Mouse (Mus musculus) naive thymus-derived CD4-positive, alpha-beta T cell, adult 5 months (primary cell): Measurements from ENCODE around the gene Btbd6. TPM values are rescaled to one million over a fixed set of nuclear protein-coding genes. Genes with fewer than 3 reads are reported as not detected.

Experiments
- polyA plus RNA-seq: library from polyadenylated mRNA; unstranded; fragments of 100-300 nt; shearing (Covaris generic); gene quantifications from one replicate; pipeline ENCODE4 v1.2.1, GENCODE M21; 2017

Btbd6 gene
- polyA plus RNA-seq, result 85.5 TPM

DNA sequence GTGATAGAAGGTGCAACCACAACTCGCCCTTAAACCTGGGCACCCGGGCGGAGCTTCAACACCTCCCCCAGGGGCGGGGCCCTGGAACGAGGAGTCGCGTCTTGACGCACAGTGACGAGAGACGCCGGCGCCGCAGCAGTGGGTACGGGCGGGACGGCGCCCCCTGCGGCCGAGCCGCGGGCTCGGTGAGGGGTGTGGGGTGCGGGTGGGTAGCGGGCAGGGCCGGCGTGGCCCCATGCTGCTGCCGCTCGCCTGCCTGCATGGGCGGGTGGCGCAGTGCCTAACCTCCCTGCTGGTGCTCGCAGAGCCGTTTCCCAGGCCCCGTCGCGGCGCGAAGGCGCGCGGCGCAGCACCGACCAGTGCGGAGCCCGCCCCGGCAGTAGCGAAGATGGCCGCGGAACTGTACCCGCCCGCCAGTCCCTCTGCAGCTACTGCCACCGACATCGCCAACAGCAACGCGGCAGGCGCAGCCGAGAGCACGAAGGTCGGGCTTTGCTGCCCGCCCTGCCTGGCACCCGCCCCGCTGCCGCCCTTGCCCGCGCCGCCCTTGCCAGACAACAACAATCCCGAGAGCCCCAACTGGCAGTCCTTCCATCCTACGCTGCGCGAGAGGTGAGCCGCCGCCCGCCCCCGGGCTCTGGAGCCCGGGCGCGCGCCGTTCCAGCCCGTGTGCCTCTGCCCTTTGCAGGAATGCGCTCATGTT, at the start of gene Btbd6:
TSS of gene Btbd6 (plus strand) at position 112 of the 703 bp plus-strand sequence.

DNA sequence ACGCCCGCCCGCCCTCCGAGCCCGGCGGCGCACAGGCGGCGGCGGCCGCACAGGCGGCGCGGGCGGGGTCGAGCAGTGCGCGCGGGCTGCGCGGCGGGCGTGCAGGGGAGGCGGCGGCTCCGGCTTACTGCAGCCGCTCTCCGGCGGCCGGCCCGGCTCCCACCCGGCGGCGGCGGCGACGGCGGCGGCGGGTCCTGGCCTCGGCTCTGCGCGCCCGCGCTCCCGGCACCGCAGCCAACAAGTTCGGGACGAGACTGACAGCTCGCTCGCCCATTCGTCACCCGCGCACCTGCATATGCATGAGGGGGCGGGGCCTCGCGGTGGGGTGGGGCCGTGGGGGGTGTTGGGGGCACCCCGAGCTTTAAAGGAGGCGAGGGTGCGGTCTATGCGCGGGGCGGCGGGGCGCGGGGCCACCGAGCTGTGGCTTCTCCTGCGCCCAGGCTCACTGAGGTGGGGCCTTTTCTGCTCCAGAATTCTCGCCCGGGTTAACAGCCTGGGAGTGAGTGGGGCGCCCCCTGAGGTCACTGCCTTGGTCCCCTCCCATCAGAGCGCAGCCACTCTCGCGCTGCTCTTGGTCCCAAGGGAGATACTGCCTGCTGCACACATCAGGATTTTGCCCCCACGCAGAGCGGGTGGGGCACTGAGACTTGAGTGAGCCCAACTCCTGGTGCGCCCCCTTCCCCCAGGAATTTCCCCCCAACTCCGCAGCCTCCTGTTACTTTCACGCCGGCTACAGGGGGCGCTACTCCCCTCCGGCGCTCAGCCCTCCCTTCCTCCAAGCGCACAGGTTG, 46.5 kb upstream of the Btbd6 start, which contains the start of gene Jag2:
TSS of gene Jag2 (minus strand) at position 215 of the 791 bp plus-strand sequence.

DNA sequence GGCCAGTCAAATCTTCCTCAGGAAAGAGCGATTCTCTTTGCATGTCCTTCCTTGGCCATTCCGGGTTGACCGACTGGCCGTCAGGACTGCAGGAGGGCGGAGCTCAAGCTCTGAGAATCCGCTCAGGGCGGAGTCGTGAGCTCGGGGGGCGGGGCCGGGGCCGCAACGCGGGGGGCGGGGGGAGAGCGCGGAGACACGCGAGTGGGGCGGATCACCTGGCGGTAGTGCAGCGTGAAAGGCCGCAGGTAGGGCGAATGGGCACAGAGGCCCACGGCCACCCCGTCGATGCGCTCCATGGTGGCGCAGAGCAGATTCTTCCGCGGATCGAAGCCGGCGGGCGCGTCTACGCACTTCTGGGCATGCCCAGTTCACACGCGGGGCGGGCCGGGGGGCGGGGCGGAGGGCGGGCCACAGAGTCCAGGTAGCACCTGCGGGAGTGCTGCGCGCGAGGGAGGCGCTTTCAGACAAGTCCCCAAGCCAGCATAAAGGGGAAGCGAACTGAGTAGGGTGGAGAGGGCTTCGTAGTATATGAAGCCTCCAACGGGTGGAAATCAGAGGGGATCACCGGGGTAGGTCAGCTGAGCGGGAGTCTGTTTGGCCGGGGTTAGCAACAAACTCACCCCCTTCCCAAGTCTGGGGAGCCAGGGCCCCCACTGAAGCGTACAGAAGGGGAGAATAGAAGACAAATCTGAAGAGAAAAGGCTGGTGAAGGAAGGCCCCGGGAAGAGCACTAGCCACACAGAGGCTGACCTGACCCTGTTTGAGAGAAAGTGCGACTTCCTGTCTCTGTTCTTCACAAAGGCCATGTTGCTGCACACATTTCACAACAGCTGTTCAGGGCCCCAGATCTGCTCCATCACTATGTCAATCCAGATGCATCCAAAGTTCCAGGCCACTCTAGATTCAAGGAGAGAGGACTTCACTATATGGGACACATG, 34.2 kb upstream of the Btbd6 start, which contains the start of gene Nudt14:
TSS of gene Nudt14 (minus strand) at position 349 of the 938 bp plus-strand sequence.

DNA sequence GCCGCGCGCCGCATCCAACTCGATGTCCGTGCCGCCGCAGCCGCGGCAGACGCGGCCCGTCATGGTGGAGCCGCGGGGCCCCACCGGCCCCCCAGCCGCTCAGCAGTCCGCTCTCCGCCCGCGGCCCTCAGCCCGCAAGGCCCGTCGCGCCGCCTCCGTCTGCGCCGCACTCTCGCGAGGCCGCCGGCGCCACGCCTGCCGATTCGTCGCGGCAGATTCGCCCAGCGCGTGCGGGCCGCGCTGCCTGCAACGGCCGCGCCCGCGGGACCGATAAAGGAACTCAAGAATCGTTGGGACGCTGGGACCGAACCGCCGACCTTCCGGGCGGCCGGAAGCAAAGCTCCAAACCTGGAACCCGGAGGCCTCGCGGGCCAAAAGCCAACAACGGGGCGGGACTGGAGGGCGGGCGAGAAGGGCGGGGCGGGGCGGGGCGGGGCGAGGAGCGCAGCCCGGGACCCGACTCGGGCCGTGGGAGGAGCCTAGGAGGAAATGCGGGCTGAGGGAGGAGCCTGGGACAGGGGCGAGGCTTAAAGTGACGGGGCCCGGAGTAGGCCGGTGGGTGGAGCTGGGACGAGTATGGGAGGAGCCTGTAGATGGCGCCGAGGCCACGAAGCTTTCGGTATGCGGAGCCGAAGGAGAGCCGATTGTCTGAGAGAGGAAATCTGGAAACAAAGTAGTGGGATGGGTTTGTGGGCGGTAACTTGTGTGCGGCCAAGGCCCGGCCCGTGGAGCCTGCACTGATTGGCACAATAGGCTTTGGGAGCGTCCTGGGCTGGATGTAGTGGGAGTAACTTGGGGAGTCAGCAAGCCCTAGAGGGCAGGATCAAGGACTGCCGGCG, 24.2 kb downstream of the Btbd6 start, which contains the start of gene Brf1:
TSS of gene Brf1 (minus strand) at position 411 of the 839 bp plus-strand sequence.

DNA sequence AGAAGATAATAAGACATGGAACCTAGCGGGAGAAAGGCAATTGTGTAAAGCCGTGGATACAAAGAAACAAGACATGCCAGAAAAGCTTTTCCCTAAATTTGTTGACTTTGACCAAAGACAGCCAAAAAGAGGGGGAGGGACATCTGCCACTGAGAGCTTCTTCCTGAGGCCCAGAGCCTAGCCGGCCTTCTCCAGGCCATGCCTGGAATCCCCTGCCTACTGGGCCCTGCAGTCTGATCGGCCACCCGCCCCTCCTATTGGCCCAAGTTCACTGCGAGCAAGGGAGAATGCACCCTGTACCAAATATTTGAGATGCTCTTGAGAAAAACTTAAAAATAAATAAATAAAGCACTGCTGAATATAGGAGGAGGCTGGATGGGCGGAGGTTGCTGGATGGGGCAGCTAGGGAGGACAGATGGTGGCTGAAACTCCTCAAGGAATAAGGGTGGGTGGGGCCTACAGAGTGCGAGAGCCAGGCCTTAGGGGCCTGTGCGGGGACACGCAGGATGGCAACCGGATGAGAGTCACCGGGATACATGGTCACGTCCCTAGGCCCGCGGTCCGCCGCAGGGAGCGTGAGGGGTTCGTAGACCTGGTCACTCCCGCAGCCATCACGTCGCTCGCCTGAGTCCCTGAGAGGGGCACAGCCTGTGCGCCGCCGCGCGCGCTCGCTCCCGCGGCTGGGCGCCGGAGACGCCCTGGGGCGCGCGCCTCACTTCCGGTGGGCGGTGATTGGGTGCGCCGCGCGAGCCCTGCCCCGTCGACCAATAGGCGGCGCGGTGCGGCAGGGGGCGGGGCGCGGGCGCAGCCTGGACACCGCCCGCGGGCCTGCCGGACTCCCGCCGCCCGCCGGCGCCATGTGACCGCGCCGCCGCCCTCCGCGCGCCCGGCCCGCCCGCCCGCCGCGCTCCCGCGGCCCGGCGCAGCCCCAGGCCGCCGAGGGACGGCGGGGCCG, 37.6 kb downstream of the Btbd6 start, which contains the start of gene Pacs2:
TSS of gene Pacs2 (plus strand) at position 905 of the 955 bp plus-strand sequence.

Other genes starting within 250 kb of the Btbd6 start
- not detected for gene Pld4, start 215.8 kb upstream of the Btbd6 start, polyA plus RNA-seq
- not detected for gene Ahnak2, start 173.8 kb upstream of the Btbd6 start, polyA plus RNA-seq
- gene Clba1, start 167.5 kb upstream of the Btbd6 start, polyA plus RNA-seq, result not detected
- gene Cdca4, start 147.1 kb upstream of the Btbd6 start, polyA plus RNA-seq, result 44.3 TPM
- 266 TPM for gene Gpr132, start 108.3 kb upstream of the Btbd6 start, polyA plus RNA-seq
- gene Jag2, start 46.7 kb upstream of the Btbd6 start, polyA plus RNA-seq, result 2.6 TPM
- 43.2 TPM for gene Nudt14, start 34.4 kb upstream of the Btbd6 start, polyA plus RNA-seq
- gene Brf1, start 24.2 kb downstream of the Btbd6 start, polyA plus RNA-seq, result 274 TPM
- gene Pacs2, start 38.0 kb downstream of the Btbd6 start, polyA plus RNA-seq, result 44.0 TPM
- gene Tex22, start 98.0 kb downstream of the Btbd6 start, polyA plus RNA-seq, result not detected
- 47.9 TPM for gene Mta1, start 121.8 kb downstream of the Btbd6 start, polyA plus RNA-seq
- 5.3 TPM for gene Crip2, start 163.8 kb downstream of the Btbd6 start, polyA plus RNA-seq
- 726 TPM for gene Crip1, start 169.8 kb downstream of the Btbd6 start, polyA plus RNA-seq
- gene Tedc1, start 179.9 kb downstream of the Btbd6 start, polyA plus RNA-seq, result 8.6 TPM
- not detected for gene Tmem121, start 209.4 kb downstream of the Btbd6 start, polyA plus RNA-seq